Mouse (Mus musculus): ENCODE measurements at regions not wholly inside any gene's neighbourhood (a gene's known extent, or its start where the extent isn't known, plus 50 kb on each side); places are given as distances from the start of the nearest gene placed in this dataset.

DNA sequence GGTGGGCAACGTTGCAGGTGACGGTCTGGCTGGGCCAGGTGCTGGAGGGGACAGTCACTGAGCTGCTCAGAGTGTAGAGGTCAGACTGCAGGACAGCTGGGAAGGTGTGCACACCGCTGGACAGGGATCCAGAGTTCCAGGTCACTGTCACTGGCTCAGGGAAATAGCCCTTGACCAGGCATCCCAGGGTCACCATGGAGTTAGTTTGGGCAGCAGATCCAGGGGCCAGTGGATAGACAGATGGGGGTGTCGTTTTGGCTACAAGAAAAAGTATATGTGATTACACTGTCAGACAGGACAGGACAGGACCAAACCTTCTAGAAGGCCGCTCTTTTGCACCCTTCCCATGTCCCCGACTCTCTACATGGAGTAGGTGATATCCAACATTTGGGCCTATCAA is 144.5 kb downstream of the Tmem121 start:
- no peak for TF ChIP-seq CTCF (IDR thresholded peaks at IDR 0.05; ENCODE audit: extremely low read depth, insufficient read depth, low read length)
- no peak for TF ChIP-seq POLR2A (IDR thresholded peaks at IDR 0.05; ENCODE audit: extremely low read depth, insufficient read depth, low read length)
